In genomic region chr1:133842074-133842725, GRCm38 (mm10) we compare ENCODE assay signal across 9 mouse cellular contexts. TPM values are rescaled to one million over a fixed set of nuclear protein-coding genes. Genes with fewer than 3 reads are reported as not detected.
DNase-seq lines count a peak whose midpoint lies in the region; ATAC-seq and TF ChIP-seq lines count a peak whose summit lies in the region.
"Had no signal": no experiment of that assay in that cellular context is flagged by ENCODE, and none has a peak within 500 bp of the region (broad histone marks: within the 10 kb centered on the region; RNA-seq: fewer than 3 reads in every experiment).

No protein-coding gene starts in this region.

- H3K27ac ChIP-seq in midbrain, embryonic 13.5 days: no peak overlapping the region
- H3K27ac ChIP-seq in intestine, embryonic 16.5 days (ENCODE audit: low read length): no peak overlapping the region
- H3K27ac ChIP-seq: limb, embryonic 13.5 days had no signal

- peaks cover 24% of the 10 kb centered on the region for H3K4me1 ChIP-seq in midbrain, embryonic 13.5 days (replicated peaks)
- peaks cover 9% of the 10 kb centered on the region; the same call in 1 of the 2 replicates for H3K4me1 ChIP-seq in intestine, embryonic 16.5 days (ENCODE audit: control insufficient read depth, insufficient read depth, low read length)

- H3K27me3 ChIP-seq in midbrain, embryonic 13.5 days: no peaks in the 10 kb centered on the region
- H3K27me3 ChIP-seq in intestine, embryonic 16.5 days (replicated peaks; ENCODE audit: control insufficient read depth, insufficient read depth, low read length): no peaks in the 10 kb centered on the region

- DNase-seq in CD8-positive naive resting alpha-beta T cell, adult 2 months (ENCODE audit: low read depth in 2 of 2, low spot score in 2 of 2): peak; percentile 40 to 51
- DNase-seq in brain, embryonic 14.5 days (ENCODE audit: low read depth): peak; percentile 69
- peak; percentile 86 for DNase-seq in induced T-regulatory cell, adult 2 months (ENCODE audit: low read depth)
- DNase-seq in urinary bladder, adult 2 months (ENCODE audit: low spot score): no peak
- DNase-seq in kidney, adult 9 months: no peak
- DNase-seq in kidney, postnatal 14 days: no peak

- H3K9me3 ChIP-seq in midbrain, embryonic 13.5 days: no peaks in the 10 kb centered on the region
- H3K9me3 ChIP-seq in intestine, embryonic 16.5 days (ENCODE audit: control insufficient read depth, low read length): no peaks in the 10 kb centered on the region
- H3K9me3 ChIP-seq: limb, embryonic 13.5 days had no signal

- no peak for TF ChIP-seq CTCF in brain, embryonic 14.5 days (IDR thresholded peaks at IDR 0.05; ENCODE audit: borderline replicate concordance, extremely low read depth, insufficient read depth, insufficient read length)

- H3K4me2 ChIP-seq in midbrain, embryonic 13.5 days (replicated peaks): no peak overlapping the region
- H3K4me2 ChIP-seq in intestine, embryonic 16.5 days (ENCODE audit: low read depth, low read length): no peak overlapping the region
- H3K4me2 ChIP-seq: limb, embryonic 13.5 days had no signal

- no peak for TF ChIP-seq POLR2A in brain, embryonic 14.5 days (IDR thresholded peaks at IDR 0.05; ENCODE audit: borderline replicate concordance, extremely low read depth, insufficient read depth, insufficient read length, poor library complexity, severe bottlenecking)

- ATAC-seq in midbrain, embryonic 13.5 days: peak; percentile 44; the same call in 1 of the 2 replicates
- no peak for ATAC-seq in intestine, embryonic 16.5 days

- no peak overlapping the region for H3K9ac ChIP-seq in midbrain, embryonic 13.5 days (replicated peaks)
- H3K9ac ChIP-seq in intestine, embryonic 16.5 days (ENCODE audit: low read depth, low read length): no peak overlapping the region
- H3K9ac ChIP-seq: limb, embryonic 13.5 days had no signal

- no peaks in the 10 kb centered on the region for H3K36me3 ChIP-seq in midbrain, embryonic 13.5 days
- no peaks in the 10 kb centered on the region for H3K36me3 ChIP-seq in intestine, embryonic 16.5 days (ENCODE audit: control insufficient read depth, insufficient read depth, low read length)
- H3K36me3 ChIP-seq: limb, embryonic 13.5 days had no signal

- 60% methylated on average over 11 of the region's 11 CpGs for WGBS in midbrain, embryonic 13.5 days
- WGBS in intestine, embryonic 16.5 days: 68% methylated on average over 11 of the region's 11 CpGs

- no peak overlapping the region for H3K4me3 ChIP-seq in midbrain, embryonic 13.5 days (replicated peaks)
- H3K4me3 ChIP-seq in intestine, embryonic 16.5 days (ENCODE audit: low read length): no peak overlapping the region
- H3K4me3 ChIP-seq: limb, embryonic 13.5 days had no signal

RNA-seq across cellular contexts. Expression of gene Atp2b4, which starts 41.4 kb away (rescaled TPM):
- polyA plus RNA-seq in brain, embryonic 14.5 days (2012; rRNA removed): 13.3 and 25.0 TPM in 2 replicates
- 7.8 and 8.2 TPM in 2 replicates for polyA plus RNA-seq in midbrain, embryonic 13.5 days (2015; fragmentation: Nextera tagmentation; extraction: Ambion mirVana)
- 113 and 189 TPM in 2 replicates for polyA plus RNA-seq in urinary bladder, adult 2 months (2012; rRNA removed)
- 14.8 and 14.9 TPM in 2 replicates for polyA plus RNA-seq in intestine, embryonic 16.5 days (2015; fragmentation: Nextera tagmentation; extraction: Ambion mirVana)

Comparison
In these comparisons a context has a peak if more than half of its experiments do, and no peak if none do; other contexts are left out.
1. DNase-seq: peak in CD8-positive naive resting alpha-beta T cell, adult 2 months (2 of 2), brain, embryonic 14.5 days (single experiment) and induced T-regulatory cell, adult 2 months (single experiment); none in urinary bladder, adult 2 months (single experiment), kidney, adult 9 months (single experiment) and kidney, postnatal 14 days (single experiment).